Mouse (Mus musculus): Measurements from ENCODE around the gene Scn3a.

Scn3a gene

DNA sequence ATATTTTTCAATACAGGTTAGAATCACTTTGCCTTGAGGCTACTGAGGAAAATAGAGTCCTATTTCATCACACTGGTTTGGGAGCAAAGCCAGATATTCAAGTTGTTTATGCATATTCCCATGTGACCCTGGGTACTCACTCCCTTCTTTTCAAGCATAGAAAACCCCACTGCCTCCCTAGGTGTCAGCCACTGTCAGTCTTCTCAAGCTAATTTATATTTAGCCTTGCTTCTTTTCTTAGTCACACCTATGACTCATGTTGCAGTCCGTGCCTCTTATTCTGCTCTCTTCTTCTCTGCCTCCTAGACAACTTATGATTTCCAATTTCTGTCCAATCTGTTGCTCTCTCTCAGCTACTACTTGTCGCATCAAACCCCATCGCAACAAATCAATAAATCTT, 84.0 kb downstream of the Scn3a start:
- DNase-seq = no peak

GRCm38 (mm10) chr2:65481007-65481672, 86.3 kb downstream of the Scn3a start:
- no peak for DNase-seq

- DNase-seq = no peak
Measured at GRCm38 (mm10) chr2:65471311-65471882, 96.0 kb downstream of the Scn3a start.

DNA sequence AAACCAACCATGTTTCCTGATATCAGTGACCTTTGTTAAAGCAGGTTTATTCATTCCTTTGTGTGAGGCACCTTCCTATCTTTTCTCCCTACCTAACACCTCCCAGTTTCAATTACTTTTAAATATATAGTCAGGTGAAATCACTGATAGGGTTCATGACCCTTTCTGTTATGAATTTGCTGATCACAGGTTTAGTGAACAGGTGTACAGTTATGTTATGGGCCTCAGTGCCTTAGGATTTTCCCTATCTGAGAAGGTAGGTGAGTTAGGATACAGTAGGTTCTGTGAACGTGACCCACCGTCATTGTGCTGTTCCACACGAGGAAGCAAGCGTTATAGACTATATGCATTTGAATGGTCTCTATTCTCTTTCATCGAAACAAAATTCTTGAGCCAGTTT, 101.7 kb downstream of the Scn3a start:
- no peak for DNase-seq

- no peak for DNase-seq
Measured at GRCm38 (mm10) chr2:65453763-65454162, 113.7 kb downstream of the Scn3a start.

- DNase-seq = peak; percentile 85
Measured at GRCm38 (mm10) chr2:65451401-65452078, 115.9 kb downstream of the Scn3a start.

GRCm38 (mm10) chr2:65450449-65451360, 116.7 kb downstream of the Scn3a start:
- no peak for DNase-seq

GRCm38 (mm10) chr2:65449126-65449828, 118.2 kb downstream of the Scn3a start:
- DNase-seq = no peak

DNA sequence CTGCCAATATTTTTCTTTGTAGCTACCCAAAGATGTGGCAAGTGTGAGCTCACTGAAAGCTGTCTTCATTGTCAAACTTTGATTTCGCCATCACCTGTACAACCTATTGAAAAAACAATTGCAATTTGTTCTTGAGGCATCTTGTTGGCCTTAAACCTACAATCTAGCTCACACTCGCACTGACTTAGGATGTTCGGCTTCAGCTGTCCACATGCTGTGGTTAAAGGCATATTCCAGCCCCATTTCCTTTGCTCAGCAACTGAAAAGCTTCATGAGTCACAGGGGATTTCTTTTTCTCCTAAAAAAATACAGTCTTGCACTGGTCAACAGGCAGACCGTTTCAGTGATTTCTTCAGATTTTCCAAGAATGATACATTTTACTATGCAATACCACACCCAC, 124.3 kb downstream of the Scn3a start:
- no peak for DNase-seq

DNA sequence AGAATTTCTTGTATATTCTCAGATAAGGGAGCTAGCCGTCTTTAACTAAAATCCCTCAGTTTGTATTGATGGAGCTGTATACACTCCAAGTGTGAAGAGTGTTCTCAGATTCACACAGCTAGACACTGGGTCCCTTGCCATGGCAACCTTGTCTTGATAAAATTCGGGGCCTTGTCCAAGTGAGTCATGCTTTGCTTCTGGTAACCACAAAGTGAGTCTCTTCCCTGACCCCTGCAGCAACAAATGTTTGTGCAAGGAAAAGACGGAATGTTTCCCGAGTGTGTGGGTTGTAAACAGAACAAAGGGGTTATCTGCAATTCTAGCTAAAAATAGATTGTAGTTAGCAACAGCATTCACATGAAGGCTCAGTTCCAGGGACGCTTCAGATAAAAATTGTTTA, 125.9 kb downstream of the Scn3a start:
- DNase-seq = peak; percentile 96

GRCm38 (mm10) chr2:65441110-65441509, 126.3 kb downstream of the Scn3a start:
- DNase-seq = peak; percentile 91

GRCm38 (mm10) chr2:65436917-65437316, 130.5 kb downstream of the Scn3a start:
- DNase-seq = no peak

- DNase-seq = no peak
Measured at GRCm38 (mm10) chr2:65423501-65423900, 143.9 kb downstream of the Scn3a start.

DNA sequence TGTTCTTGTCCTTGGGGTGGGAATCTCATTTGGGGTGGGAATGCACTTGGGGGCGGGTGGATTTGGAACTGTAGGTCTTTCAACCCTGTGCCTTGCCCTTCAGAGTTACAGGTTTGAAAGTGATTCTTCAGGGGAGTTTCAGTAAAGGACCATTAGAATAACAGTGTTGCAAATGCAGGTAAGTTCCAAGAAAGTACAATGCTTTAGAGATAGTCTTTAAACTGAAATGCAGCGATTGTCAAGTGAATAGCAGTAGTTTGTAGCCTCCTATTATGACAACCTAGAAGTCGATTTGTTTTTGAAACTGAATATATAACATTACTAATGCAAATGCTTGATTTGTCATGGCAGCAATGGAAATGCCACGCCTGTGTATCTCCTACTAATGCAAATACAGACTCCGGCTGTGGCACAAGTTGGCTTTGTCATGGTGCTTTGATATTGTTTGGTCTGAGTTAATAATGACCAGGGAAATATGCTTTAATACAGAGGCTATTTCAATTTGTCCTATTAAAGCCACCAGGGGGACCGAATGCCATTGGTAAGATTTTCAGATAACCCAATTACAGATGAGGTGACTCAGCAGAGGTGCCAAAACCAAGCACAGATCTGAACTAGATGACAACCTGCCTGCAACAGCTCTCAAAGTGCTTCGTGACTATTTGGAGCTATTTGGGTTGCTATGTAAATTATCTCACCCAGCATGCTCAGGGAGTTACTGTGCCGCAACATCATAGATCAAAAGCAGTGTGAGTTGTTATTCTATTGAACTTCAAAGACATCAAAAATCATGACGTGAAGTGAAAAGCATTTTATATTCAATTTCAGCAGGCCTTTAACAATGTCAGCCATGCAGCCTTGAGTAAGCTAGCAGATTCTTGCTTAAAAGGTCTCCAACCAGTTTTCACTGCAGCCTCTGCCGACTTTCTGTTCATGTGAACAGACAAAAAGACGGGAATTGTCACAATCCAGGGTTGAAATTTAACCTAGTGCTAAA, 145.9 kb downstream of the Scn3a start:
- no peak for DNase-seq

DNA sequence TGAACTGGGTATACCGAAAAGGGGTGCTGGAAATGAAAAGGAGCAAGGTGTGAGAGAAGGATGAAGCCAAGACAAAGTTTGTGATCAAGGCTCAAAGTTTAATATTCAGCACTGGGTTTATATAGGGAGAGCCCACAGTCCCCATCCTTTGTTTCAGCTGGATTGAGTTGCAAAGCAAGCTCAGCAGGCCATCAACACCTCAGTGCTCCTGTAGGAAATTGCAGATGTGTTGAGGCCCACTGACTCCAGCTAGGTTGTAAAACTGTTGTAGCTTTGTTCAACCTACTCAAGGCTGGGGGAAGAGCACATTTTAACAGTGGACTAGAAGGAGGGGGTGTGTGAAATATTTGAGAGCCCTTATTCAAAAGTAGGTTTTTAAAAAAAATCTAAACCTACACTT, 148.8 kb downstream of the Scn3a start:
- DNase-seq = no peak

GRCm38 (mm10) chr2:65416535-65416934, 150.9 kb downstream of the Scn3a start:
- peak; percentile 68 for DNase-seq

- no peak for DNase-seq
Measured at GRCm38 (mm10) chr2:65415294-65415693, 152.1 kb downstream of the Scn3a start.

DNA sequence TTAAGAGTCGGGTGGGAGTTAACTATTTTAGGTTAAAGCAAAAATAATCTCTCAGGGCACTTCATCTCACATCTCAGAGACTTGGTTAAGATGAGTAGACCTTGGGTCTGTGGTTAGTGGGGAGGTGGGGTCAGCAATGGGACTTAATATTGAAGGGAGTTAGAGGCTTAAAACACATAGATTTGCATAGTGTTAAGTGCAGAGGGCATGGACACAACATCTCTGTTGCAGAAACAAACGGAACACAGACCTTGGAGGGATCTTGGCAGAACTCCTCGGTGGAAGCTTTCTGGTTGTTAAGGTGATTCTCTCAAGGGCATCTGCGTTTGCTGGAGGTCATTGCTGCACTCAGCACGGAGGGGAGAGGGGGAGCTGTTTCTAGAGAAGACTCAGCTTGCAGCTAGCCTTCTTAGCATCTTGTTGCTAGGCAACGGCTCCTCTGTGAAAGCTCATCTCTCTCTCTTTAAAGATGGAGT, 152.6 kb downstream of the Scn3a start:
- DNase-seq = peak; percentile 85

GRCm38 (mm10) chr2:65414237-65414636, 153.2 kb downstream of the Scn3a start:
- peak; percentile 96 for DNase-seq

- DNase-seq = no peak
Measured at GRCm38 (mm10) chr2:65413746-65414145, 153.7 kb downstream of the Scn3a start.
